Mouse (Mus musculus) neural tube, embryonic 13.5 days (tissue): ENCODE data around the gene Kcnq1. TPM values are rescaled to one million over a fixed set of nuclear protein-coding genes. Genes with fewer than 3 reads are reported as not detected.
A peak's percentile ranks its signal among the peaks of the same experiment; 100 is the strongest.

Experiments used
- ATAC-seq: fragments of 200-750 bp; cut with Nextera tagmentation; 2 replicates; pipeline ENCODE4 v1.8.0; 2017; ENCODE audit warnings: low read depth, mild to moderate bottlenecking, moderate TSS enrichment, moderate library complexity
- H3K27ac ChIP-seq: fragments of 300-500 bp; sonication (generic); replicated peaks from 2 replicates; pipeline ENCODE4 v1.5.1; 2015; ENCODE audit warnings: moderate library complexity, mild to moderate bottlenecking, inconsistent platforms
- H3K27me3 ChIP-seq: fragments of 300-500 bp; sonication (generic); 2 replicates; pipeline ENCODE4 v1.6.1; 2015; ENCODE audit warnings: mild to moderate bottlenecking, inconsistent platforms
- H3K36me3 ChIP-seq: fragments of 300-500 bp; sonication (generic); 2 replicates; pipeline ENCODE4 v1.6.1; 2015; ENCODE audit warnings: mild to moderate bottlenecking, inconsistent platforms
- H3K4me1 ChIP-seq: fragments of 300-500 bp; sonication (generic); replicated peaks from 2 replicates; pipeline ENCODE4 v1.6.1; 2015; ENCODE audit warnings: inconsistent platforms
- H3K4me2 ChIP-seq: fragments of 300-500 bp; sonication (generic); 2 replicates; pipeline ENCODE4 v1.6.1; 2015; ENCODE audit warnings: inconsistent platforms, mild to moderate bottlenecking, moderate library complexity
- H3K4me3 ChIP-seq: fragments of 300-500 bp; sonication (generic); 2 replicates; pipeline ENCODE4 v1.5.1; 2015; ENCODE audit warnings: mild to moderate bottlenecking, inconsistent platforms
- H3K9ac ChIP-seq: fragments of 300-500 bp; sonication (generic); 2 replicates; pipeline ENCODE4 v1.6.1; 2015; ENCODE audit warnings: moderate library complexity, mild to moderate bottlenecking, inconsistent platforms
- H3K9me3 ChIP-seq: fragments of 300-500 bp; sonication (generic); 2 replicates; pipeline ENCODE4 v1.6.1; 2016; ENCODE audit warnings: inconsistent platforms
- WGBS: fragments of 180-500 bp; shearing (Covaris S2); methylation state at CpG from one replicate; pipeline ENCODE4 v1.1.7; 2015; 5-methylcytosine and 5-hydroxymethylcytosine counted together
- polyA plus RNA-seq: library from polyadenylated mRNA; unstranded; fragments of >200 nt; fragmentation: Nextera tagmentation; extraction: Ambion mirVana; gene quantifications from 2 replicates; pipeline ENCODE4 v1.2.1, GENCODE M21; 2015

Gene Kcnq1
- polyA plus RNA-seq, 1 experiment from 2014 or later: 1.3 TPM

DNA sequence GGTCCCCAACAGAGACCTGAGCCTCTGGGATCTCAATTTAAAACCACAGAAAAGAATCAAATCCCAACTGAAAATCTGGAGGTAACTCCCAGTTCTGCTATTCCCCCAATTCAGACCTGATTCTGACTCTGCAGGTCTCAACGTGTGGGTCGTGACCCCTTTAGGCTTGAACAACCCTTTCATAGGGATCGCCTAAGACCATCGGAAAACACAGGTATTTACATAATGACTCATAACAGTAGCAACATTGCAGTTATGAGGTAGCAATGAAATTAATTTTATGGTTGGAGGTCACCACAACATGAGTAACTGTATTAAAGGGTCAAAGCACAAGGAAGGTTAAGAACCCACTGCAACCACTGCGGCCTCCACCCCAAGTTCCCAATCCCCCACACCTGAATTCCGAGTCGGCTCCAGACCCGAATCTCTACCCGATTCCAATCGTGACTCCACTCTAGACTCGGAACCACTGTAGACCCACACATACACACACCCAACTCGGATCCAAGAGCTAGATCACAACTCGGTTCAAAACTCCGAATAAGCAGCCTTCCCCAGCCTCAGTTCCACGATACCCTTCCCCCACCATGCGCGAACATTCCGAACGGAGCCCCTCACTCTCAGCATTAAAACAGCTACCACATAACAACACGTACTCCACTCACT lies 188.7 kb downstream of the Kcnq1 start:
- WGBS: 55% methylated on average over 20 of the region's 20 CpGs
- no peak for ATAC-seq
- no peaks in the 10 kb centered on the region for H3K27me3 ChIP-seq

DNA sequence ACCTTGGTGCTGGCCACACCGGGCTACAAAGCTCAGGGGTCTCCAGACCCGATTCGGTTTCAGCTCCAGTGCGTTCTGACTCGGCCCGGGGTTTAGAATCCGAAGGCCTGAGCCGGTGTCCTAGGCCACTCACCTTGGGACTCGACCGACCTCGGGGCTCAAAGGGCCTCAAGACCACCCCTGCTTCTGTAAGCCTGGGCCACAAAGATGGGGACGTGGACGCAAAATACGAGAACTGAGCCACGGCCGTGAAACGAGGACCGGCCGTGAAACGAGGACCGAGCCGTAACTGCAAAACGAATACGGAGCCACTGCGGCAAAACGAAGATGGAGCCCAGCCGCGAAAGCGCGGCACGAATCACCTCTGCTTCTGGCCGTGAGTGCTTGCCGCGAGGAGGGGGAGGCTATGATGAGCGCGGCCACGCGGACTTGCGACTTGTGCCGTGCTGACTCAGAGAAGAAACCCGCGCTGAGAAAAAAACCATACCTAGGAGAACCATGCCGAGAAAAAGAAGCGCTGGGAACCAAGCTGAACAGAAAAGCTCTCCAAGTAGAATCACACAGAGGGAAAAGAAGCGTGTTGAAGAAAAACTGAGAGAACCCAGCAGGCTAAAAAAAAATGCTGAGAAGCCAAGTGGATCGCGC lies 189.3 kb downstream of the Kcnq1 start:
- ATAC-seq: no peak
- Histone ChIP-seq H3K9me3 (peaks cover 7% of the 10 kb centered on the region; the same call in 1 of the 2 replicates), H3K36me3 (no peaks in the 10 kb centered on the region), H3K4me3 (peak overlapping the region; percentile 52), H3K27me3 (no peaks in the 10 kb centered on the region), H3K4me2 (peak overlapping the region; percentile 55), H3K4me1 (peaks cover 45% of the 10 kb centered on the region), H3K9ac (peak overlapping the region; percentile 74), H3K27ac (peak overlapping the region; percentile 78)
- WGBS: 52% methylated on average over 47 of the region's 47 CpGs

More for the DNA sequence above, 188.7 kb downstream of the Kcnq1 start:
- peaks cover 7% of the 10 kb centered on the region; the same call in 1 of the 2 replicates for H3K9me3 ChIP-seq
- peak overlapping the region; percentile 74 for H3K9ac ChIP-seq
- peak overlapping the region; percentile 52 for H3K4me3 ChIP-seq
- no peaks in the 10 kb centered on the region for H3K36me3 ChIP-seq
- H3K4me1 ChIP-seq: peaks cover 45% of the 10 kb centered on the region
- H3K4me2 ChIP-seq: peak overlapping the region; percentile 55
- H3K27ac ChIP-seq: peak overlapping the region; percentile 78

DNA sequence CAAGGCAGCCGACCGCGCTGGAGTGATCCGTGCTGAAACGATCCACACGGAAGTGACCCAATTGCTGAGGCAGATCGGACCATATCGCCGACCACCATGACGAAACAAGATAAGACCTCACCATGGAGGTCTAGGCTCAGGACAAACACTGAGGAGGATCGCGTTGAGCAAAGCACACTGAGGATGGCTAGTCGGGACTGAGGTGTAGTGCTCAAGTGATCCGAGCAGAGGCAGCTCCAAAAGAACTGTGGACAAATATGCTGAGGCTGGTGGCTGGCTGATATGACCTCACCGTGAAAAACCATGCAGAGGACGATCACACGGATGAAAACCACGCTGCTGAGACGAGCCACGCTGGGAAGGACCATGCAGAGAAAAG lies 189.8 kb downstream of the Kcnq1 start:
- peak; percentile 60 for ATAC-seq
- H3K9me3 ChIP-seq: peaks cover 7% of the 10 kb centered on the region; the same call in 1 of the 2 replicates
- 46% methylated on average over 20 of the region's 20 CpGs for WGBS
- H3K4me2 ChIP-seq: peak overlapping the region; percentile 55
- H3K27ac ChIP-seq: peak overlapping the region; percentile 78
- peak overlapping the region; percentile 74 for H3K9ac ChIP-seq
- peak overlapping the region; percentile 52 for H3K4me3 ChIP-seq
- peaks cover 41% of the 10 kb centered on the region for H3K4me1 ChIP-seq
- H3K36me3 ChIP-seq: no peaks in the 10 kb centered on the region
- no peaks in the 10 kb centered on the region for H3K27me3 ChIP-seq

DNA sequence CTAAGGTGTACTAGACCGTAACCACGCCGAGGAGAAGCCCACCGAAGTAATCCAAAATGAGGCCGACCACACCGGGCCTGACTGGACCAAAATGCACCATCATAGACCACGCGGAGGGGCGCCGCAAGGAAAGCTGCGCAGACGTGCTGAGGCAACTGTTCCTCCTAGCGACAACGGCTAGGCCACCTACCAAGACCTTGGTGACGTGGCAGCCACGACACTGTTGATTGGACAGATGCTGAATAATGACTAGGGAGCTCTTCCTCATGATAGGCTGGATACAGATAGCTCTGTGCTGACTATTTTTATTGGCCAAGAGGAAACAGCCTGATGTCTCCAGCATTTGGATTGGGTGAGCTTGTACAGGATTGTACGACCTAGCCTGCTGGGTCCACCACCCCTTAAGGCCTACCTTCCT lies 190.2 kb downstream of the Kcnq1 start:
- Histone ChIP-seq H3K36me3 (no peaks in the 10 kb centered on the region), H3K27ac (peak overlapping the region; percentile 78), H3K4me1 (peaks cover 37% of the 10 kb centered on the region), H3K4me2 (peak overlapping the region; percentile 55), H3K9me3 (peaks cover 7% of the 10 kb centered on the region; the same call in 1 of the 2 replicates), H3K9ac (peak overlapping the region; percentile 74), H3K4me3 (peak overlapping the region; percentile 52), H3K27me3 (no peaks in the 10 kb centered on the region)
- 51% methylated on average over 17 of the region's 17 CpGs for WGBS
- peak; percentile 97 for ATAC-seq

DNA sequence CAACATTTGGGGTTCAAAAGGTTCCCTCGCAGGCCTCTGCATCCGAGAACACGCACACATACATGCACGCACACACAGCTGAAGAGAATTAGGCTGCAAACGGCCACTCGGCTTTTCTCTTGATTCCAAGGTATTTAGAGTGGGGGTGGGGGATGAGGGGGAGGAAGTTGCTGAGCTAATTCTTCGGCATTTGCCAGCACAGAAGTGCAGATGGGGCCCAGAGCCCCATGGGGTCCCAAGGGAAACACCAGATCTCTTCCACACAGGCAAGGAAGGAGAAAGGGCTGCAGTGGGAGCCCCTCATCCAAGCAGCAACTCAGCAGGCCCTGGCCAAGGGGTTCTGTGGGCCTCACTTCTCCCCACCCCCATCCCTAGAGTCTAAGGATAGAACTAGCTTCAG lies 193.9 kb downstream of the Kcnq1 start:
- Histone ChIP-seq H3K27ac (no peak overlapping the region), H3K9me3 (peaks cover 7% of the 10 kb centered on the region; the same call in 1 of the 2 replicates)
- ATAC-seq: no peak

DNA sequence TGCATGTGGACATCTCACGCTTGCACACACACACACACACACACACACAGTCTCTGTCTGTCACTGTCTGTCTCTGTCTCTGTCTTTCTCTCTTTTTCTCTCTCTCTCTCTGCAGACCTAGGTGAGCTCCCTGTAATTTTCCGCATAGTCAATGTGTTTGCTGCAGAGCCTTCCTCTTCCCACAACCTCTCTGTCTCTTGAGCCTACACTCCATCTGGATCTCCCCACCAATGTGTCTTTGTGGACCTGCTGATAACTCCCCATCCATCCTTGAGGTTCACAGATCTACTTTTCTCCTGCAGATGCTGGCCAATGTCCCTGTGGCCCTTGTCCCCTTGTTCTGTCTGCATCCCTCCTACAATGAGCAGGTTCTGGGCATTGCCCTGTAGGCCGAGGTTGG lies 194.5 kb downstream of the Kcnq1 start:
- no peak overlapping the region for H3K4me2 ChIP-seq
- H3K4me1 ChIP-seq: peaks cover 31% of the 10 kb centered on the region
- no peak for ATAC-seq
- H3K4me3 ChIP-seq: no peak overlapping the region
- 88% methylated on average over 3 of the region's 3 CpGs for WGBS
- no peak overlapping the region for H3K27ac ChIP-seq
- H3K9ac ChIP-seq: no peak overlapping the region
- H3K9me3 ChIP-seq: peaks cover 2% of the 10 kb centered on the region; the same call in 1 of the 2 replicates
- H3K36me3 ChIP-seq: no peaks in the 10 kb centered on the region
- H3K27me3 ChIP-seq: no peaks in the 10 kb centered on the region

More for the DNA sequence above, 193.9 kb downstream of the Kcnq1 start:
- peaks cover 26% of the 10 kb centered on the region for H3K4me1 ChIP-seq
- no peaks in the 10 kb centered on the region for H3K27me3 ChIP-seq
- no peak overlapping the region for H3K4me3 ChIP-seq
- no peak overlapping the region for H3K9ac ChIP-seq
- H3K36me3 ChIP-seq: no peaks in the 10 kb centered on the region
- no peak overlapping the region for H3K4me2 ChIP-seq
- WGBS: 43% methylated on average over 7 of the region's 7 CpGs

DNA sequence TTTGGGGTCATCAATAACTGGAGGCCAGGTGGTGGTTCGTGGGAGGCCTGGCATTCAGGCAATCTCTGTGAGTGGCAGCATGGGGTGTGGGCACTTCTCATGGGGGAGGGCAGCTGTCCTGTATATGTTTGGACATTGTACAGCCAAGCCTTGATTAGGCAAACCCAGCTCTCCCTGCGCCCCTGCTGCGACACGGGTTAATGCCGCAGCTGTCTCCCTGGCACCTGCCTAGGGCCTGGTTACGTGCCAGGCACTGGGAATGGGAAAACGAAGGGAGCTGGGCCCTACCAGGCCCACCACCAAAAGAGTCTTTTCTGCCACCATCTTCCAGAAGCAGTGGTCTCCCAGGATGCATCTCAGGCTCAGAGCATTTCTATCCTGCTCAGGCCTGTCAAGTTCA lies 196.0 kb downstream of the Kcnq1 start:
- ATAC-seq: no peak

DNA sequence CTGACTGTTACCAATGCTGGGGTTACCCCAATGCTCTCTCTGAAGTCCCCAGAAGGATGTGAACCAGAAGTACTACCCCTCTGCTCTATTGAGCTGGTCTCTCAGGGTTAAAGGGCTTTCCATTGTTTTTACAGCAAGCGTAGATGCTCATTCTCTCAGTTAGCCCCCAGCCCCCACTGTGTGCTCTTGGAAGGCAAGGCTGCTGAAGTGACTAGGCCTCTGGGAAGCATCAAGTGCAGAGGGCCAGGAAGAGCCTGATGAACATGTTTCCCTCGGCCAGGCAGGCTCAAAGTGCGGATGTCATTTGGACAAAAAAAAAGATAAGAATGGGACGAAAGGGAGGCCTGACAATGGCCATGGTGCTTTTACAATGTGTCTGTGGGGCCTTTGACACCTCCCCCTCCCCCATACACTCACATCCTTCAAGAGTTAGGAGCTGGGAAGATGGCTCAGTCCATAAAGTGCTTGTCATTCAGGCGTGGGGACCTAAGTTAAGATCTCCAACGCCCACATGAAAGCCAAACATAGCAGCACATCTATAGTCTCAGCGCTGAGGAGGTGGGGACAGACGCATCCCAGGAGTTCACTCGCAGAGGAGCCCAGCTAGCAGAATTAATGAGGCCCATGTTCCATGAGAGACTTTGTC lies 196.6 kb downstream of the Kcnq1 start:
- H3K36me3 ChIP-seq: no peaks in the 10 kb centered on the region
- ATAC-seq: no peak
- peaks cover 35% of the 10 kb centered on the region for H3K4me1 ChIP-seq
- no peak overlapping the region for H3K9ac ChIP-seq
- H3K9me3 ChIP-seq: no peaks in the 10 kb centered on the region
- no peaks in the 10 kb centered on the region for H3K27me3 ChIP-seq
- H3K4me3 ChIP-seq: no peak overlapping the region
- no peak overlapping the region for H3K27ac ChIP-seq
- H3K4me2 ChIP-seq: no peak overlapping the region
- WGBS: 48% methylated on average over 9 of the region's 9 CpGs

More for the DNA sequence above, 196.0 kb downstream of the Kcnq1 start:
- Histone ChIP-seq H3K27me3 (no peaks in the 10 kb centered on the region), H3K9ac (no peak overlapping the region), H3K36me3 (no peaks in the 10 kb centered on the region), H3K4me1 (peaks cover 35% of the 10 kb centered on the region), H3K9me3 (no peaks in the 10 kb centered on the region), H3K4me3 (no peak overlapping the region), H3K4me2 (no peak overlapping the region), H3K27ac (no peak overlapping the region)
- WGBS: 52% methylated on average over 7 of the region's 7 CpGs

DNA sequence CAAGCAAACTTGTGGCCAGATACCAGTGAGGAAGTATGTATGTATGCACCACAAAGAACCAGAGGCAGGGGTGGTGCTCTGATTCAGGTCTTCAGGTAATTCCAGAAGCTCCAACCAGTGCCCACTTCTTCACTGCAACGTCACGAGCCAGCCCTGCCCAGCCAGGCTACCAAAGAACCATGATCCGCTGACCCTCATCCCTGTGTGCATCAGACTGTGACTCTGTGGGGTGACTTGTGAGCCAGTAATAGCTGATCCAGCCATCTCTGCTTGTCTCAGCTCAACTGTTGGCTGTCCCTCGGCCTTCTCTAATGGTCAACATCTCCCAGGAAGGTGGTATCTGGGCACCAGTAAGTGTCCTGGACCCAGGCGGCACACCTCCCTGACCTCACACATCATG lies 197.4 kb downstream of the Kcnq1 start:
- Histone ChIP-seq H3K9me3 (no peaks in the 10 kb centered on the region), H3K4me3 (no peak overlapping the region), H3K9ac (no peak overlapping the region), H3K27ac (no peak overlapping the region), H3K27me3 (no peaks in the 10 kb centered on the region), H3K4me1 (peaks cover 35% of the 10 kb centered on the region), H3K4me2 (no peak overlapping the region), H3K36me3 (no peaks in the 10 kb centered on the region)
- ATAC-seq: no peak
- WGBS: 91% methylated on average over 5 of the region's 5 CpGs

DNA sequence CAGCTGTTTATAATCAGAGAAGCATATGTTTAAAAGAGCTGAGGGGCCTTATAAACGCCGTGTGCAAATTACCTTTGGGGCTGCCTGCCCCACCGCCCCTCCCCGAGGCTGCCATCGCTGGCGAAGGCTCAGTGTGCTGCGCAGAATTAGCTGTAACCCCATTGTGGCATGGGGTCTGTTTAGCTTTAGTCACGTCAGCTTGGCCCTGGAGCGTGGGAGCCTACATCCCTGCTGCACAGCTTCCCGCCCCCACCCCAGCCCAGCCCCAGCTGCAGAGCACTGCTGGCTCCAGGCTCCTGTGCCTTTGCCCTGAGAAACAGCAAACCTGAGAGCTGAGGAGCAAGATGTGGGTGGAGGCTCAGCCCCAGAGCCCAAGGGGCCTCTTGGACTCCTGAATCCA lies 199.6 kb downstream of the Kcnq1 start:
- no peak overlapping the region for H3K4me3 ChIP-seq
- 20% methylated on average over 10 of the region's 10 CpGs for WGBS
- no peak overlapping the region for H3K4me2 ChIP-seq
- no peaks in the 10 kb centered on the region for H3K36me3 ChIP-seq
- H3K27ac ChIP-seq: peak overlapping the region; percentile 68
- ATAC-seq: peak; percentile 68
- H3K9me3 ChIP-seq: no peaks in the 10 kb centered on the region
- H3K27me3 ChIP-seq: no peaks in the 10 kb centered on the region
- H3K4me1 ChIP-seq: peaks cover 24% of the 10 kb centered on the region
- peak overlapping the region; percentile 31; the same call in 1 of the 2 replicates for H3K9ac ChIP-seq

DNA sequence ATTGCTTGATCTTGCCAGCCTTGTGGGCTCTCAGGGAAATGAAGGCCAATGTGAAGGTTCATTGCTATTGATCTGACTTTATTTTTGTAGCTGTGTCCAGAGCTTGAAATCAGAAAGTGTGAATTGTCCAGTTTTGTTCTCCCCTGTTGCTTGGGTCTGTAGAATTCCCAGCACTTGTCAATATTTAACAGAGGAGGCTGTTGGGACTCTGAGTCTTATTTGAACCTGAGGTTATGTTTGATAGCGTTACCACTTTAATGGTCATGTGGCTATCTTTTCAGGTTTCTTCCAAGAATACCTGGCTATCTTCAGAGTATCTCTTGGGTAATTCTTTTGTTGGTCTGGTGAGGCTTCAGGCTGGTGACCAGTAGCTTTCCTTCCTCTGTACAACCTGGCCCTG lies 201.8 kb downstream of the Kcnq1 start:
- Histone ChIP-seq H3K36me3 (no peaks in the 10 kb centered on the region), H3K4me3 (no peak overlapping the region), H3K4me1 (peaks cover 10% of the 10 kb centered on the region), H3K27ac (no peak overlapping the region), H3K4me2 (no peak overlapping the region), H3K9ac (no peak overlapping the region), H3K27me3 (no peaks in the 10 kb centered on the region), H3K9me3 (no peaks in the 10 kb centered on the region)
- 97% methylated on average over 1 of the region's 1 CpGs for WGBS
- ATAC-seq: no peak

DNA sequence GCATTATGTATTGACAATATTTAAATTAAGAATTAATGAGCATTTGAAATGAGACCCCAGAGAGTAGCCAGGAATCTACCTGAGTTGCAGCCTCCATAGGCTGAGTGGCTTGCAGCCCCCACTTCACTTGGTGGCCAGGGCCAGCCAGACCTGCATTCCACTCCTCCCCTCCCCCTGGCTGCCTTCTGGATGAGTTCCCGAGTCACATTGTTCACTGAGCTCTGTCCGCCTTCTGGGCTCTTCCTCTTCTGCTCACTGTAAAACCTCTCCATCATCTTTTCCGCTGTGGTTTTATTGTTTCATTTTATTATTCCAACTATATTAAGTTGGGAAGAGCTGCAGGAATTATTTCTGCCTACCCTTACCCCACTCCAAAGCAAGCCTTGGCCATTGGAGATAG lies 204.1 kb downstream of the Kcnq1 start:
- H3K4me3 ChIP-seq: no peak overlapping the region
- no peaks in the 10 kb centered on the region for H3K9me3 ChIP-seq
- H3K9ac ChIP-seq: no peak overlapping the region
- 49% methylated on average over 3 of the region's 3 CpGs for whole genome bisulfite sequencing
- no peak overlapping the region for H3K4me2 ChIP-seq
- H3K4me1 ChIP-seq: peaks cover 8% of the 10 kb centered on the region
- H3K27me3 ChIP-seq: no peaks in the 10 kb centered on the region
- H3K36me3 ChIP-seq: no peaks in the 10 kb centered on the region
- H3K27ac ChIP-seq: no peak overlapping the region
- no peak for ATAC-seq
